In genomic region chr5:5033445-5033844, GRCm38 (mm10) we compare ENCODE assay signal across 18 mouse cellular contexts.
A peak's percentile ranks its signal among the peaks of the same experiment; 100 is the strongest.
DNase-seq lines count a peak whose midpoint lies in the region; ATAC-seq and TF ChIP-seq lines count a peak whose summit lies in the region.
"Had no signal": no experiment of that assay in that cellular context is flagged by ENCODE, and none has a peak within 500 bp of the region (broad histone marks: within the 10 kb centered on the region; RNA-seq: fewer than 3 reads in every experiment).

No protein-coding gene starts in this region.

- intact Hi-C loops in heart, adult 2 months (cut with DNase I) = no loop called here

- 76% methylated on average over 5 of the region's 5 CpGs for WGBS in heart, adult 2 months
- WGBS in neural tube, embryonic 11.5 days = 70% methylated on average over 5 of the region's 5 CpGs
- WGBS in midbrain, embryonic 14.5 days = 52% methylated on average over 5 of the region's 5 CpGs

- peak; percentile 46 for DNase-seq in heart, adult 11 months
- DNase-seq in heart, adult 2 months = no peak
- DNase-seq in neural tube, embryonic 11.5 days (ENCODE audit: low spot score) = no peak
- DNase-seq in neural tube, embryonic 10.5 days (ENCODE audit: extremely low spot score, low spot score) = no peak
- DNase-seq in midbrain, embryonic 14.5 days = no peak
- no peak for DNase-seq in thymus, adult 18-20 months
- DNase-seq in right cerebral cortex, postnatal 4 days = no peak
- DNase-seq: adrenal gland, postnatal 25 days; cerebellum, adult 9-10 months; heart, postnatal 10 days had no signal

- 0 out of 2 replicates have a peak, but pooled peaks have one; percentile 49 for ATAC-seq in neural tube, embryonic 11.5 days (ENCODE audit: insufficient read depth, low FRiP score, low TSS enrichment)
- peak; percentile 31; the same call in 1 of the 2 replicates for ATAC-seq in midbrain, embryonic 14.5 days (ENCODE audit: low FRiP score, low TSS enrichment)
- ATAC-seq: inflammation-experienced regulatory T-cells, adult 6 months; lung, postnatal 0 days had no signal

- H3K4me1 ChIP-seq in heart, adult 2 months (ENCODE audit: control insufficient read depth, insufficient read depth, low read length) = no peaks in the 10 kb centered on the region
- no peaks in the 10 kb centered on the region for H3K4me1 ChIP-seq in neural tube, embryonic 11.5 days (ENCODE audit: control insufficient read depth, insufficient read depth, low read length)
- H3K4me1 ChIP-seq in midbrain, embryonic 14.5 days (ENCODE audit: control insufficient read depth, insufficient read depth, low read length) = peaks cover 7% of the 10 kb centered on the region; the same call in 1 of the 2 replicates
- H3K4me1 ChIP-seq: limb, embryonic 13.5 days; liver, embryonic 15.5 days; megakaryocyte, embryonic 14.5 days; stomach, embryonic 15.5 days had no signal

- no peak overlapping the region for H3K4me2 ChIP-seq in neural tube, embryonic 11.5 days (ENCODE audit: low read depth)
- H3K4me2 ChIP-seq in midbrain, embryonic 14.5 days (ENCODE audit: low read length) = no peak overlapping the region
- H3K4me2 ChIP-seq: limb, embryonic 13.5 days; liver, embryonic 15.5 days; stomach, embryonic 15.5 days had no signal

- no peak for TF ChIP-seq CTCF in heart, adult 2 months (IDR thresholded peaks at IDR 0.05)

- no peaks in the 10 kb centered on the region for H3K27me3 ChIP-seq in heart, adult 2 months (ENCODE audit: control insufficient read depth, insufficient read depth, low read length)
- H3K27me3 ChIP-seq in neural tube, embryonic 11.5 days (ENCODE audit: control insufficient read depth, insufficient read depth, low read length) = no peaks in the 10 kb centered on the region
- no peaks in the 10 kb centered on the region for H3K27me3 ChIP-seq in midbrain, embryonic 14.5 days (ENCODE audit: control insufficient read depth, insufficient read depth, low read length)
- H3K27me3 ChIP-seq: limb, embryonic 13.5 days; liver, embryonic 15.5 days; megakaryocyte, embryonic 14.5 days; stomach, embryonic 15.5 days had no signal

- no peaks in the 10 kb centered on the region for H3K36me3 ChIP-seq in heart, adult 2 months (ENCODE audit: control insufficient read depth, insufficient read depth, low read length)
- no peaks in the 10 kb centered on the region for H3K36me3 ChIP-seq in neural tube, embryonic 11.5 days (ENCODE audit: control insufficient read depth, insufficient read depth, low read length)
- H3K36me3 ChIP-seq in midbrain, embryonic 14.5 days (ENCODE audit: control insufficient read depth, insufficient read depth, low read length) = no peaks in the 10 kb centered on the region
- H3K36me3 ChIP-seq: limb, embryonic 13.5 days; liver, embryonic 15.5 days; stomach, embryonic 15.5 days had no signal

- no peak for TF ChIP-seq POLR2A in heart, adult 2 months (IDR thresholded peaks at IDR 0.05; ENCODE audit: insufficient read depth, low read depth, low read length)

- no peaks in the 10 kb centered on the region for H3K79me2 ChIP-seq in heart, adult 2 months (replicated peaks; ENCODE audit: control insufficient read depth, insufficient read depth, low read length)

- H3K9me3 ChIP-seq in neural tube, embryonic 11.5 days (ENCODE audit: control insufficient read depth, low read length) = no peaks in the 10 kb centered on the region
- no peaks in the 10 kb centered on the region for H3K9me3 ChIP-seq in midbrain, embryonic 14.5 days (ENCODE audit: control insufficient read depth, low read length)
- H3K9me3 ChIP-seq: limb, embryonic 13.5 days; liver, embryonic 15.5 days; megakaryocyte, embryonic 14.5 days; stomach, embryonic 15.5 days had no signal

- H3K27ac ChIP-seq in heart, adult 2 months = no peak overlapping the region
- 0 out of 2 replicates have a peak overlapping the region, but pooled peaks have one; percentile 34 for H3K27ac ChIP-seq in neural tube, embryonic 11.5 days (ENCODE audit: low read depth, low read length)
- H3K27ac ChIP-seq in midbrain, embryonic 14.5 days (replicated peaks; ENCODE audit: low read depth, low read length) = no peak overlapping the region
- H3K27ac ChIP-seq: kidney, postnatal 0 days; left cerebral cortex, adult 2 months; limb, embryonic 13.5 days; liver, embryonic 15.5 days; stomach, embryonic 15.5 days had no signal

- H3K9ac ChIP-seq in heart, adult 2 months (ENCODE audit: low read depth, low read length) = no peak overlapping the region
- H3K9ac ChIP-seq in neural tube, embryonic 11.5 days (ENCODE audit: low read length) = no peak overlapping the region
- H3K9ac ChIP-seq in midbrain, embryonic 14.5 days (replicated peaks; ENCODE audit: low read length) = no peak overlapping the region
- H3K9ac ChIP-seq: limb, embryonic 13.5 days; liver, embryonic 15.5 days; stomach, embryonic 15.5 days had no signal

- H3K4me3 ChIP-seq in heart, adult 2 months = no peak overlapping the region
- no peak overlapping the region for H3K4me3 ChIP-seq in neural tube, embryonic 11.5 days (ENCODE audit: low read depth, low read length)
- H3K4me3 ChIP-seq in midbrain, embryonic 14.5 days (replicated peaks; ENCODE audit: low read depth, low read length) = no peak overlapping the region
- H3K4me3 ChIP-seq: left cerebral cortex, adult 2 months; limb, embryonic 13.5 days; liver, embryonic 15.5 days; megakaryocyte, embryonic 14.5 days; stomach, embryonic 15.5 days had no signal

- TF ChIP-seq EP300 in heart, adult 2 months (IDR thresholded peaks at IDR 0.05; ENCODE audit: insufficient read depth, low read depth, low read length) = no peak
